Mouse (Mus musculus) CD8-positive naive resting alpha-beta T cell, adult 2 months (primary cell): Measurements from ENCODE around the gene Serpinb6a.
"Not testable (repeated sequence)": the region's sequence is repeated elsewhere in the genome, so short reads cannot be mapped to it uniquely, and the experiment has no call there.

Experiments
- DNase-seq, 2 experiments: peaks; one replicate each; pipeline ENCODE4 v3.0.0; 2022; ENCODE audit warnings: low read depth in 2 of 2, low spot score in 2 of 2

Serpinb6a gene

GRCm38 (mm10) chr13:33989625-33990024 is 13.0 kb downstream of the Serpinb6a start:
- no peak for DNase-seq

GRCm38 (mm10) chr13:33966574-33966973 is 36.0 kb downstream of the Serpinb6a start:
- DNase-seq = no peak

- DNase-seq = no peak
Measured at GRCm38 (mm10) chr13:33966025-33966412, 36.6 kb downstream of the Serpinb6a start.

- no peak for DNase-seq
Measured at GRCm38 (mm10) chr13:33965056-33966024, 37.3 kb downstream of the Serpinb6a start.

- DNase-seq = peak; percentile 5 to 6
Measured at GRCm38 (mm10) chr13:33964206-33965046, 38.2 kb downstream of the Serpinb6a start, which contains the start of gene Nqo2. Nqo2 (plus strand) TSS chr13:33964687.

GRCm38 (mm10) chr13:33959771-33960170 is 42.8 kb downstream of the Serpinb6a start:
- no peak for DNase-seq

GRCm38 (mm10) chr13:33956571-33957421 is 45.8 kb downstream of the Serpinb6a start:
- peak in 1 of 2 experiments; percentile 40 for DNase-seq

- DNase-seq = no peak
Measured at GRCm38 (mm10) chr13:33952947-33953346, 49.6 kb downstream of the Serpinb6a start.

- DNase-seq = no peak
Measured at GRCm38 (mm10) chr13:33952075-33952449, 50.5 kb downstream of the Serpinb6a start.

GRCm38 (mm10) chr13:33951308-33952074 is 51.1 kb downstream of the Serpinb6a start:
- DNase-seq = no peak

GRCm38 (mm10) chr13:33942212-33942779 is 60.3 kb downstream of the Serpinb6a start:
- no peak for DNase-seq

- DNase-seq = no peak
Measured at GRCm38 (mm10) chr13:33941288-33941808, 61.2 kb downstream of the Serpinb6a start.

GRCm38 (mm10) chr13:33937587-33937986 is 65.0 kb downstream of the Serpinb6a start:
- not testable (repeated sequence) for DNase-seq

- no peak for DNase-seq
Measured at GRCm38 (mm10) chr13:33937151-33937550, 65.4 kb downstream of the Serpinb6a start.

GRCm38 (mm10) chr13:33935465-33936181 is 67.0 kb downstream of the Serpinb6a start:
- no peak for DNase-seq

GRCm38 (mm10) chr13:33934743-33935142 is 67.9 kb downstream of the Serpinb6a start:
- DNase-seq = no peak

- DNase-seq = no peak
Measured at GRCm38 (mm10) chr13:33930912-33931311, 71.7 kb downstream of the Serpinb6a start.

GRCm38 (mm10) chr13:33930281-33930680 is 72.3 kb downstream of the Serpinb6a start:
- no peak for DNase-seq

GRCm38 (mm10) chr13:33921699-33922098 is 80.9 kb downstream of the Serpinb6a start:
- DNase-seq = no peak
